ENCODE assay signal across 19 mouse cellular contexts in genomic region chr5:64932775-64933174, GRCm38 (mm10). TPM values are rescaled to one million over a fixed set of nuclear protein-coding genes. Genes with fewer than 3 reads are reported as not detected.
DNase-seq lines count a peak whose midpoint lies in the region; ATAC-seq and TF ChIP-seq lines count a peak whose summit lies in the region.
"Had no signal": no experiment of that assay in that cellular context is flagged by ENCODE, and none has a peak within 500 bp of the region (broad histone marks: within the 10 kb centered on the region; RNA-seq: fewer than 3 reads in every experiment).

No protein-coding gene starts in this region.

- H3K27ac ChIP-seq in hindbrain, postnatal 0 days = no peak overlapping the region
- H3K27ac ChIP-seq: forebrain, embryonic 13.5 days; gastrocnemius, adult 2 months; kidney, postnatal 0 days; limb, embryonic 15.5 days; midbrain, embryonic 15.5 days; neural tube, embryonic 13.5 days had no signal

- no peak overlapping the region for H3K4me2 ChIP-seq in hindbrain, postnatal 0 days (ENCODE audit: low read depth, low read length)
- H3K4me2 ChIP-seq: forebrain, embryonic 13.5 days; heart, embryonic 12.5 days; limb, embryonic 15.5 days; midbrain, embryonic 15.5 days; neural tube, embryonic 13.5 days had no signal

- no peak overlapping the region for H3K9ac ChIP-seq in hindbrain, postnatal 0 days (replicated peaks; ENCODE audit: low read length)
- H3K9ac ChIP-seq: forebrain, embryonic 13.5 days; heart, embryonic 12.5 days; limb, embryonic 15.5 days; midbrain, embryonic 15.5 days; neural tube, embryonic 13.5 days had no signal

- WGBS in hindbrain, postnatal 0 days = 92% methylated on average over 15 of the region's 15 CpGs

- peaks cover 6% of the 10 kb centered on the region for H3K27me3 ChIP-seq in megakaryocyte, embryonic 14.5 days (replicated peaks)
- H3K27me3 ChIP-seq in hindbrain, postnatal 0 days (ENCODE audit: insufficient read depth, low read length) = no peaks in the 10 kb centered on the region
- H3K27me3 ChIP-seq: forebrain, embryonic 13.5 days; heart, embryonic 12.5 days; limb, embryonic 15.5 days; midbrain, embryonic 15.5 days; neural tube, embryonic 13.5 days had no signal

- no peak for TF ChIP-seq CTCF in hindbrain, postnatal 0 days (IDR thresholded peaks at IDR 0.05; ENCODE audit: low read depth)

- no peak for DNase-seq in cerebellum, postnatal 14 days
- no peak for DNase-seq in hindbrain, postnatal 0 days (ENCODE audit: low spot score)
- DNase-seq in ovary, postnatal 10 days (ENCODE audit: low spot score) = no peak
- DNase-seq: adrenal gland, postnatal 36 days; cerebellum, adult 2 months; gastrocnemius, adult 2 months; layer of hippocampus, adult 9-11 months; right cerebral cortex, postnatal 4 days had no signal

- no peaks in the 10 kb centered on the region for H3K36me3 ChIP-seq in megakaryocyte, embryonic 14.5 days (replicated peaks; ENCODE audit: low read length)
- no peaks in the 10 kb centered on the region for H3K36me3 ChIP-seq in hindbrain, postnatal 0 days (ENCODE audit: insufficient read depth, low read length)
- H3K36me3 ChIP-seq: heart, embryonic 12.5 days; limb, embryonic 15.5 days; midbrain, embryonic 15.5 days; neural tube, embryonic 13.5 days had no signal

- peak overlapping the region; percentile 67 for H3K4me3 ChIP-seq in megakaryocyte, embryonic 14.5 days (replicated peaks)
- H3K4me3 ChIP-seq in hindbrain, postnatal 0 days (ENCODE audit: low read length) = no peak overlapping the region
- H3K4me3 ChIP-seq: forebrain, embryonic 13.5 days; gastrocnemius, adult 2 months; heart, embryonic 12.5 days; limb, embryonic 15.5 days; midbrain, embryonic 15.5 days; neural tube, embryonic 13.5 days had no signal

- H3K4me1 ChIP-seq in megakaryocyte, embryonic 14.5 days = 0 out of 2 replicates have a peak, but pooled peaks cover 3% of the 10 kb centered on the region
- no peaks in the 10 kb centered on the region for H3K4me1 ChIP-seq in hindbrain, postnatal 0 days (ENCODE audit: insufficient read depth, low read length)
- H3K4me1 ChIP-seq: forebrain, embryonic 13.5 days; heart, embryonic 12.5 days; limb, embryonic 15.5 days; midbrain, embryonic 15.5 days; neural tube, embryonic 13.5 days had no signal

- H3K9me3 ChIP-seq in megakaryocyte, embryonic 14.5 days = peaks cover 4% of the 10 kb centered on the region
- no peaks in the 10 kb centered on the region for H3K9me3 ChIP-seq in hindbrain, postnatal 0 days (ENCODE audit: low read length)
- H3K9me3 ChIP-seq: forebrain, embryonic 13.5 days; limb, embryonic 15.5 days; midbrain, embryonic 15.5 days; neural tube, embryonic 13.5 days had no signal

- no peak for ATAC-seq in megakaryocyte, adult 5-6 weeks (ENCODE audit: poor library complexity, severe bottlenecking)
- ATAC-seq in activated CD4-positive, CD25-positive, alpha-beta regulatory T cell, adult 4 months = peak; percentile 23
- ATAC-seq in inflammation-experienced regulatory T-cells, adult 6 months = peak; percentile 63
- ATAC-seq in hindbrain, postnatal 0 days = no peak
- ATAC-seq: forebrain, embryonic 13.5 days; midbrain, embryonic 15.5 days had no signal

RNA-seq across cellular contexts. Expression of gene Tlr1, which starts 0.6 kb away (rescaled TPM):
- polyA plus RNA-seq in megakaryocyte, embryonic 14.5 days (2012; ENCODE audit: insufficient read depth, low replicate concordance) = 0.31 TPM in 1 of 2 replicates, not detected in the other
- 13.8 and 16.1 TPM in 2 replicates for total RNA-seq in megakaryocyte, adult 5-6 weeks (2015)
- 9.4 and 10.7 TPM in 2 replicates for total RNA-seq in megakaryocyte, adult 5-6 weeks (2017)
- polyA plus RNA-seq in activated CD4-positive, CD25-positive, alpha-beta regulatory T cell, adult 4 months (2017; shearing (Covaris generic)) = 10 to 100 TPM; 54.0 to 63.2 TPM
- polyA plus RNA-seq in inflammation-experienced regulatory T-cells, adult 6 months (2017; shearing (Covaris generic)) = 10 to 100 TPM; 33.5 to 66.0 (median 62.2) TPM
- total RNA-seq in hindbrain, postnatal 0 days (2014; rRNA removed) = 0.10 and 0.75 TPM in 2 replicates
- polyA plus RNA-seq in hindbrain, postnatal 0 days (2015; fragmentation: Nextera tagmentation; extraction: Ambion mirVana) = 0.24 and 0.35 TPM in 2 replicates
- total RNA-seq: ES-E14 had no signal

RNA-seq across cellular contexts. Expression of gene Tlr6, which starts 27.1 kb away (rescaled TPM):
- not detected in 2 replicates for polyA plus RNA-seq in megakaryocyte, embryonic 14.5 days (2012; ENCODE audit: insufficient read depth, low replicate concordance)
- total RNA-seq in megakaryocyte, adult 5-6 weeks (2015) = 14.0 and 14.2 TPM in 2 replicates
- 8.7 and 10.6 TPM in 2 replicates for total RNA-seq in megakaryocyte, adult 5-6 weeks (2017)
- 1 to 10 TPM; 6.7 to 8.7 TPM for polyA plus RNA-seq in activated CD4-positive, CD25-positive, alpha-beta regulatory T cell, adult 4 months (2017; shearing (Covaris generic))
- polyA plus RNA-seq in inflammation-experienced regulatory T-cells, adult 6 months (2017; shearing (Covaris generic)) = 1 to 10 TPM; 6.5 to 9.5 (median 7.4) TPM
- 0.07 and 0.16 TPM in 2 replicates for total RNA-seq in hindbrain, postnatal 0 days (2014; rRNA removed)
- polyA plus RNA-seq in hindbrain, postnatal 0 days (2015; fragmentation: Nextera tagmentation; extraction: Ambion mirVana) = 0.34 and 0.48 TPM in 2 replicates

RNA-seq across cellular contexts. Expression of gene Fam114a1, which starts 37.1 kb away (rescaled TPM):
- 0.29 TPM in 1 of 2 replicates, not detected in the other for polyA plus RNA-seq in megakaryocyte, embryonic 14.5 days (2012; ENCODE audit: insufficient read depth, low replicate concordance)
- total RNA-seq in megakaryocyte, adult 5-6 weeks (2015) = 5.8 and 6.4 TPM in 2 replicates
- total RNA-seq in megakaryocyte, adult 5-6 weeks (2017) = 10.0 and 13.5 TPM in 2 replicates
- polyA plus RNA-seq in activated CD4-positive, CD25-positive, alpha-beta regulatory T cell, adult 4 months (2017; shearing (Covaris generic)) = 1 to 10 TPM; 1.7 to 2.2 TPM
- 1 to 10 TPM in 2 of 3 experiments, under 1 TPM in 1; 0.82 to 3.7 (median 3.4) TPM for polyA plus RNA-seq in inflammation-experienced regulatory T-cells, adult 6 months (2017; shearing (Covaris generic))
- total RNA-seq in hindbrain, postnatal 0 days (2014; rRNA removed) = 3.9 and 5.8 TPM in 2 replicates
- 6.8 and 7.3 TPM in 2 replicates for polyA plus RNA-seq in hindbrain, postnatal 0 days (2015; fragmentation: Nextera tagmentation; extraction: Ambion mirVana)

Comparison
In these comparisons a context has a peak if more than half of its experiments do, and no peak if none do; other contexts are left out.
1. ATAC-seq: peak in activated CD4-positive, CD25-positive, alpha-beta regulatory T cell, adult 4 months (single experiment) and inflammation-experienced regulatory T-cells, adult 6 months (single experiment); none in megakaryocyte, adult 5-6 weeks (single experiment) and hindbrain, postnatal 0 days (single experiment).
2. RNA of gene Tlr1, which starts 0.6 kb away (polyA plus RNA-seq): 54.0 to 63.2 TPM in activated CD4-positive, CD25-positive, alpha-beta regulatory T cell, adult 4 months and 33.5 to 66.0 TPM in inflammation-experienced regulatory T-cells, adult 6 months; 0.24 to 0.35 TPM in hindbrain, postnatal 0 days and 0.31 TPM in megakaryocyte, embryonic 14.5 days; every median in the first group is over 10 times any median in the second.